Mouse (Mus musculus): Measurements from ENCODE around the gene Cds1. TPM values are rescaled to one million over a fixed set of nuclear protein-coding genes. Genes with fewer than 3 reads are reported as not detected.

Cds1 gene
- polyA plus RNA-seq (2012; rRNA removed), result 0.48 and 0.49 TPM in 2 replicates

GRCm38 (mm10) chr5:101764554-101765347 is at the start of gene Cds1:
Cds1 (plus strand) TSS chr5:101765130.

Other genes starting within 250 kb of the Cds1 start
- not detected in 2 replicates for gene Nkx6-1, start 100.1 kb upstream of the Cds1 start, polyA plus RNA-seq (2012; rRNA removed)